Comparison of ENCODE assay signal across 10 mouse cellular contexts in genomic region chr5:111420011-111420691, GRCm38 (mm10). TPM values are rescaled to one million over a fixed set of nuclear protein-coding genes. Genes with fewer than 3 reads are reported as not detected.
DNase-seq lines count a peak whose midpoint lies in the region; ATAC-seq and TF ChIP-seq lines count a peak whose summit lies in the region.
"Had no signal": no experiment of that assay in that cellular context is flagged by ENCODE, and none has a peak within 500 bp of the region (broad histone marks: within the 10 kb centered on the region; RNA-seq: fewer than 3 reads in every experiment).

No protein-coding gene starts in this region.

- intact Hi-C loops in left cerebral cortex, postnatal 10 days (cut with DNase I) = loop anchor here (5.0 to 10.0 kb wide), 4 partner anchors 97 to 332 kb away; no protein-coding TSS in a partner anchor

- no peak for ATAC-seq in embryonic facial prominence, embryonic 13.5 days (ENCODE audit: insufficient number of reproducible peaks, insufficient read depth, low FRiP score, low TSS enrichment, low read depth)
- ATAC-seq in intestine, embryonic 14.5 days (replicated peaks; ENCODE audit: low FRiP score, low TSS enrichment, low read depth) = no peak
- ATAC-seq in neural tube, embryonic 13.5 days (ENCODE audit: low read depth) = no peak

- peak; percentile 39 for DNase-seq in kidney, postnatal 10 days
- DNase-seq in kidney, adult 2 months = no peak
- DNase-seq in intestine, embryonic 14.5 days (ENCODE audit: low spot score) = peak; percentile 70
- DNase-seq in thymus, postnatal 36 days = no peak
- DNase-seq in left cerebral cortex, adult 9 months (ENCODE audit: low spot score in 2 of 2) = no peak
- no peak for DNase-seq in left cerebral cortex, postnatal 10 days (ENCODE audit: extremely low spot score in 1 of 2, low spot score in 2 of 2)
- DNase-seq: gastrocnemius, postnatal 10 days had no signal

- H3K4me2 ChIP-seq in embryonic facial prominence, embryonic 13.5 days = peak overlapping the region; percentile 97
- peak overlapping the region; percentile 86 for H3K4me2 ChIP-seq in intestine, embryonic 14.5 days (ENCODE audit: low read length)
- peak overlapping the region; percentile 95 for H3K4me2 ChIP-seq in neural tube, embryonic 13.5 days

- no peaks in the 10 kb centered on the region for H3K4me1 ChIP-seq in kidney, adult 2 months (ENCODE audit: control insufficient read depth, insufficient read depth, low read length)
- H3K4me1 ChIP-seq in embryonic facial prominence, embryonic 13.5 days = peaks cover 74% of the 10 kb centered on the region
- H3K4me1 ChIP-seq in intestine, embryonic 14.5 days (replicated peaks; ENCODE audit: control insufficient read depth, insufficient read depth, low read length) = peaks cover 56% of the 10 kb centered on the region
- H3K4me1 ChIP-seq in neural tube, embryonic 13.5 days (replicated peaks) = peaks cover 91% of the 10 kb centered on the region

- no peak for TF ChIP-seq POLR2A in kidney, adult 2 months (IDR thresholded peaks at IDR 0.05; ENCODE audit: low read depth, low read length)

- no peak overlapping the region for H3K27ac ChIP-seq in kidney, adult 2 months (ENCODE audit: insufficient read depth, low read depth, low read length)
- H3K27ac ChIP-seq in embryonic facial prominence, embryonic 13.5 days = peak overlapping the region; percentile 95
- no peak overlapping the region for H3K27ac ChIP-seq in intestine, embryonic 14.5 days (ENCODE audit: low read depth)
- peak overlapping the region; percentile 94; the same call in 1 of the 2 replicates for H3K27ac ChIP-seq in neural tube, embryonic 13.5 days (replicated peaks)

- H3K9ac ChIP-seq in embryonic facial prominence, embryonic 13.5 days = peak overlapping the region; percentile 99
- peak overlapping the region; percentile 37 for H3K9ac ChIP-seq in intestine, embryonic 14.5 days (ENCODE audit: low read length)
- peak overlapping the region; percentile 97 for H3K9ac ChIP-seq in neural tube, embryonic 13.5 days

- H3K4me3 ChIP-seq in kidney, adult 2 months (ENCODE audit: insufficient read depth, low read depth, low read length) = no peak overlapping the region
- H3K4me3 ChIP-seq in embryonic facial prominence, embryonic 13.5 days = peak overlapping the region; percentile 93
- peak overlapping the region; percentile 74 for H3K4me3 ChIP-seq in intestine, embryonic 14.5 days (ENCODE audit: low read depth, low read length)
- peak overlapping the region; percentile 87 for H3K4me3 ChIP-seq in neural tube, embryonic 13.5 days

- WGBS in kidney, adult 2 months = 29% methylated on average over 56 of the region's 56 CpGs
- 2% methylated on average over 56 of the region's 56 CpGs for WGBS in embryonic facial prominence, embryonic 13.5 days
- WGBS in intestine, embryonic 14.5 days = 11% methylated on average over 56 of the region's 56 CpGs
- 2% methylated on average over 56 of the region's 56 CpGs for WGBS in neural tube, embryonic 13.5 days

- H3K27me3 ChIP-seq in kidney, adult 2 months (replicated peaks; ENCODE audit: control insufficient read depth, insufficient read depth, low read length) = peaks cover 2% of the 10 kb centered on the region; the same call in 1 of the 2 replicates
- peaks cover 9% of the 10 kb centered on the region; the same call in 1 of the 2 replicates for H3K27me3 ChIP-seq in embryonic facial prominence, embryonic 13.5 days
- H3K27me3 ChIP-seq in intestine, embryonic 14.5 days (replicated peaks; ENCODE audit: control insufficient read depth, insufficient read depth, low read length) = peaks cover 13% of the 10 kb centered on the region
- peaks cover 8% of the 10 kb centered on the region; the same call in 1 of the 2 replicates for H3K27me3 ChIP-seq in neural tube, embryonic 13.5 days

- TF ChIP-seq CTCF in kidney, adult 2 months (conservative IDR thresholded peaks at IDR 0.05; ENCODE audit: insufficient read depth, insufficient read length, low read depth, low read length) = no peak

- no peaks in the 10 kb centered on the region for H3K9me3 ChIP-seq in embryonic facial prominence, embryonic 13.5 days
- H3K9me3 ChIP-seq in intestine, embryonic 14.5 days (ENCODE audit: control insufficient read depth, low read length) = no peaks in the 10 kb centered on the region
- no peaks in the 10 kb centered on the region for H3K9me3 ChIP-seq in neural tube, embryonic 13.5 days

- no peaks in the 10 kb centered on the region for H3K36me3 ChIP-seq in kidney, adult 2 months (ENCODE audit: control insufficient read depth, insufficient read depth, low read length)
- peaks cover 46% of the 10 kb centered on the region for H3K36me3 ChIP-seq in embryonic facial prominence, embryonic 13.5 days
- peaks cover 22% of the 10 kb centered on the region for H3K36me3 ChIP-seq in intestine, embryonic 14.5 days (ENCODE audit: control insufficient read depth, insufficient read depth, low read length)
- 0 out of 2 replicates have a peak, but pooled peaks cover 12% of the 10 kb centered on the region for H3K36me3 ChIP-seq in neural tube, embryonic 13.5 days

RNA-seq across cellular contexts. Expression of gene Mn1, which starts 3.0 kb away (rescaled TPM):
- polyA plus RNA-seq in kidney, adult 2 months (2012; rRNA removed) = 1.1 and 1.4 TPM in 2 replicates
- polyA plus RNA-seq in embryonic facial prominence, embryonic 13.5 days (2015; fragmentation: Nextera tagmentation; extraction: Ambion mirVana) = 46.6 and 51.3 TPM in 2 replicates
- polyA plus RNA-seq in intestine, embryonic 14.5 days (2014; fragmentation: Nextera tagmentation; extraction: Ambion mirVana) = 10.9 and 11.7 TPM in 2 replicates
- polyA plus RNA-seq in neural tube, embryonic 13.5 days (2015; fragmentation: Nextera tagmentation; extraction: Ambion mirVana) = 22.3 and 23.5 TPM in 2 replicates
- 10 to 100 TPM; 63.5 to 70.7 TPM for total RNA-seq in left cerebral cortex, postnatal 10 days (2021)
- total RNA-seq: MEL had no signal

Comparison
In these comparisons a context has a peak if more than half of its experiments do, and no peak if none do; other contexts are left out.
1. DNase-seq: peak in kidney, postnatal 10 days (single experiment) and intestine, embryonic 14.5 days (single experiment); none in kidney, adult 2 months (single experiment), thymus, postnatal 36 days (0 of 2), left cerebral cortex, adult 9 months (0 of 2) and left cerebral cortex, postnatal 10 days (0 of 2).
2. H3K27ac ChIP-seq: peak in embryonic facial prominence, embryonic 13.5 days (single experiment) and neural tube, embryonic 13.5 days (single experiment); none in kidney, adult 2 months (single experiment) and intestine, embryonic 14.5 days (single experiment).
3. H3K9ac ChIP-seq: peak in every context shown above with its lines; median percentile 99 in embryonic facial prominence, embryonic 13.5 days; 97 in neural tube, embryonic 13.5 days; 37 in intestine, embryonic 14.5 days.
4. Peak in every context shown above with its lines, with median percentiles within 50 percentile points of each other: H3K4me2 ChIP-seq.